Mouse (Mus musculus) forebrain, postnatal 0 days (tissue): ENCODE measurements around the gene Vmn2r85. TPM values are rescaled to one million over a fixed set of nuclear protein-coding genes. Genes with fewer than 3 reads are reported as not detected.
A peak's percentile ranks its signal among the peaks of the same experiment; 100 is the strongest.
"Not testable (repeated sequence)": the region's sequence is repeated elsewhere in the genome, so short reads cannot be mapped to it uniquely, and the experiment has no call there.

ENCODE experiments used
- ATAC-seq: fragments of 200-750 bp; cut with Nextera tagmentation; 2 replicates; pipeline ENCODE4 v1.8.0; 2017; ENCODE audit warnings: mild to moderate bottlenecking, moderate library complexity
- DNase-seq: peaks from one replicate; pipeline ENCODE4 v3.0.0-alpha.2; 2015
- H3K27ac ChIP-seq: fragments of 300-500 bp; sonication (generic); 2 replicates; pipeline ENCODE4 v1.5.1; 2014; ENCODE audit warnings: low read depth, mild to moderate bottlenecking, antibody characterized with exemption, low read length, moderate library complexity, mixed read lengths
- H3K27me3 ChIP-seq: fragments of 300-500 bp; sonication (generic); 2 replicates; pipeline ENCODE4 v1.6.1; 2014; ENCODE audit warnings: mild to moderate bottlenecking, low read length, mixed read lengths; ENCODE audit not compliant: insufficient read depth
- H3K36me3 ChIP-seq: fragments of 300-500 bp; sonication (generic); 2 replicates; pipeline ENCODE4 v1.6.1; 2014; ENCODE audit warnings: mild to moderate bottlenecking, moderate library complexity; ENCODE audit not compliant: insufficient read depth
- H3K4me1 ChIP-seq: fragments of 300-500 bp; sonication (generic); 2 replicates; pipeline ENCODE4 v1.6.1; 2014; ENCODE audit warnings: antibody characterized with exemption; ENCODE audit not compliant: insufficient read depth
- H3K4me2 ChIP-seq: fragments of 300-500 bp; sonication (generic); 2 replicates; pipeline ENCODE4 v1.6.1; 2014; ENCODE audit warnings: low read depth, mild to moderate bottlenecking, moderate library complexity
- H3K4me3 ChIP-seq: fragments of 300-500 bp; sonication (generic); 2 replicates; pipeline ENCODE4 v1.5.1; 2014; ENCODE audit warnings: low read depth, low read length, mixed read lengths
- H3K9ac ChIP-seq: fragments of 300-500 bp; sonication (generic); 2 replicates; pipeline ENCODE4 v1.6.1; 2014; ENCODE audit warnings: mild to moderate bottlenecking
- H3K9me3 ChIP-seq: fragments of 300-500 bp; sonication (generic); 2 replicates; pipeline ENCODE4 v1.6.1; 2016; ENCODE audit warnings: low read length
- CTCF ChIP-seq: sonication (generic); IDR thresholded peaks from 2 replicates; pipeline ENCODE4 v1.5.1; 2016; ENCODE audit warnings: antibody characterized with exemption, control low read depth, low read depth
- WGBS: fragments of 180-500 bp; shearing (Covaris S2); extraction: QIAGEN DNeasy Blood & Tissue Kit; methylation state at CpG from one replicate; pipeline ENCODE4 v1.1.7; 2014; 5-methylcytosine and 5-hydroxymethylcytosine counted together
- polyA plus RNA-seq: library from polyadenylated mRNA; unstranded; fragments of >200 nt; fragmentation: Nextera tagmentation; extraction: Ambion mirVana; gene quantifications from 2 replicates; pipeline ENCODE4 v1.2.1, GENCODE M21; 2015
- total RNA-seq: library from RNA; depleted of rRNA; stranded (reverse); fragments of >200 nt; gene quantifications from 2 replicates; pipeline ENCODE4 v1.2.3, GENCODE M21; 2014; rRNA removed

Vmn2r85 gene
- total RNA-seq (0.08 and 0.48 TPM in 2 replicates), polyA plus RNA-seq (0.03 and 0.04 TPM in 2 replicates)

DNA sequence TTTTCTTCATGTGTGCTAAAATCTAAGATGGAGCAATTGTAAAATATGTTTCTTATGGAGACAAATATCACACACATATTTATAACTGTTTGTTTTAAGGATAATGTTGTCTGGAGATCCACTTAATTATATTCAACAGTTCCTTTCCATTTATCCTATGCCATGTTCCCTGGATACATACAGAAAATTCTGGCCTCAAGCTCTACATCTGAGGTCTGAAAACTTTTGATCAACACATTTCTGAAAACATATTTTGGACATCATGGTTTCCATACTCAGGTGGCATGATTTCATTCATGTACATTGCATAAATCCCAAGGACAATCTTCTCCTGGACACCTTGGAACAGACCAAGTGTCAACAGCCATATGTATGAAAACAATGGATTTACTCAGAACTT is at the start of gene Vmn2r85:
Gene Vmn2r85, minus strand, starts transcription at position 101 of the 400 bp plus-strand sequence.
- H3K36me3 ChIP-seq, DNase-seq, H3K4me2 ChIP-seq, H3K27ac ChIP-seq, H3K9me3 ChIP-seq, H3K27me3 ChIP-seq, H3K9ac ChIP-seq, H3K4me3 ChIP-seq, H3K4me1 ChIP-seq, ATAC-seq: not testable (repeated sequence)

DNA sequence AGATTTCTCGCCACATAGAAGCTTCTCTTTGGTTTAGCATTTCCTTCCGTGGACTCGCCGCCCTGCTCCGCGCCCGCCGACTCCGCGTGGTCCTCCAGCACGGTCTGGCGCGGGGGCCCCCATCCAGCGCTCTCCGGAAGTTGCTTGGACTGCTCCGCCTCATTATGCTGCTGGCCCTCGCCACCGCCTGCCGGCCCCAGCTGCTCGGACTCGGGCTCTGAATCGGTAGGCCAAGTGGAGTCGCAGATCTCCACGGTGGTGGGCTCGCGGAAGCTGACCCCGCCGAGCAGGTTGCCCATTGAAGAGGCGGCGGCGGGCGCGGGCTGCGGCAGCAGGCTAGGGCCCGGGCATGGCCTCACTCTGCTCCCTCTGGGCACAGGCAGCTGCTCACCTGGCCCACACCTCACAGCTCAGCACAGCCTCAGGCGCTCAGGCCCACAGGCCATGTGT is 40.8 kb upstream of the Vmn2r85 start:
- Histone ChIP-seq H3K9ac (peak overlapping the region; percentile 63), H3K27ac (no peak overlapping the region), H3K4me3 (peak overlapping the region; percentile 45), H3K36me3 (no peaks in the 10 kb centered on the region), H3K27me3 (no peaks in the 10 kb centered on the region), H3K4me1 (no peaks in the 10 kb centered on the region), H3K9me3 (no peaks in the 10 kb centered on the region), H3K4me2 (peak overlapping the region; percentile 86)
- ATAC-seq (peak; percentile 97), DNase-seq (peak; percentile 56)
- no peak for TF ChIP-seq CTCF
- WGBS, result 4% methylated on average over 36 of the region's 36 CpGs

DNA sequence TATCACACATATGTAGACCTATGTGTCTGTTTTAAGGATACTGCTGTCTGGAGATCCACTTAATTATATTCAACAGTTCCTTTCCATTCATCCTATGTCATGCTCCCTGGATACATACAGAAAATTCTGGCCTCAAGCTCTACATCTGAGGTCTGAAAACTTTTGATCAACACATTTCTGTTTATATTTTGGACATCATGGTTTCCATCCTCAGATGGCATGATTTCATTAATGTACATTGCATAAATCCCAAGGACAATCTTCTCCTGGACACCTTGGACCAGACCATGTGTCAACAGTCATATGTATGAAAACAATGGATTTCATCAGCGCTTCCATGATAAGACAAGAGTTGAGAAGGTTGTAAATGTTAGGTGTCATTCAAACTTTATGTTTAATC is 26.4 kb upstream of the Vmn2r85 start, which contains the start of gene Vmn2r86:
Gene Vmn2r86, minus strand, starts transcription at position 101 of the 400 bp plus-strand sequence.
- not testable (repeated sequence) for ATAC-seq, H3K27ac ChIP-seq

DNA sequence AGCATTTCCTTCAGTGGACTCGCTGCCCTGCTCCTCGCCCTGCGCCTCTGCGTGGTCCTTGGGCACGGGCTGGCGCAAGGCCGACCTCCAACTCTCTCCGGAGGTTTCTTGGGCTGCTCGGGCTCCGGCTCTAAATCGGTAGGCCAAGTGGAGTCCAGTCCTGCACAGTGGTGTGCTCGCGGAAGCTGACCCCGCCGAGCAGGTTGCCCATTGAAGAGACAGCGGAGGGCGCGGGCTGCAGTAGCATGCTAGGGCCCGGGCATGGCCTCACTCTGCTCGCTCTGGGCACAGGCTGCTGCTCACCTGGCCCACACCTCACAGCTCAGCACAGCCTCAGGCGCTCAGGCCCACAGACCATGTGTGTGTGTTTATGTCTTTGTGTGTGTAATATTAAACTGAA is 15.3 kb upstream of the Vmn2r85 start:
- DNase-seq, result no peak
- H3K4me2 ChIP-seq, result no peak overlapping the region
- H3K9me3 ChIP-seq, result no peaks in the 10 kb centered on the region
- H3K27me3 ChIP-seq, result no peaks in the 10 kb centered on the region
- no peak for ATAC-seq
- no peak overlapping the region for H3K9ac ChIP-seq
- no peaks in the 10 kb centered on the region for H3K4me1 ChIP-seq
- no peak overlapping the region for H3K4me3 ChIP-seq
- H3K27ac ChIP-seq, result no peak overlapping the region
- TF ChIP-seq CTCF, result no peak
- no peaks in the 10 kb centered on the region for H3K36me3 ChIP-seq
- 92% methylated on average over 21 of the region's 21 CpGs for WGBS

More for the DNA sequence above, 26.4 kb upstream of the Vmn2r85 start, which contains the start of gene Vmn2r86:
- not testable (repeated sequence) for H3K4me1 ChIP-seq, DNase-seq, H3K4me3 ChIP-seq, H3K9me3 ChIP-seq, H3K4me2 ChIP-seq, H3K27me3 ChIP-seq, H3K36me3 ChIP-seq, H3K9ac ChIP-seq
- WGBS, result 90% methylated on average over 1 of the region's 1 CpGs

DNA sequence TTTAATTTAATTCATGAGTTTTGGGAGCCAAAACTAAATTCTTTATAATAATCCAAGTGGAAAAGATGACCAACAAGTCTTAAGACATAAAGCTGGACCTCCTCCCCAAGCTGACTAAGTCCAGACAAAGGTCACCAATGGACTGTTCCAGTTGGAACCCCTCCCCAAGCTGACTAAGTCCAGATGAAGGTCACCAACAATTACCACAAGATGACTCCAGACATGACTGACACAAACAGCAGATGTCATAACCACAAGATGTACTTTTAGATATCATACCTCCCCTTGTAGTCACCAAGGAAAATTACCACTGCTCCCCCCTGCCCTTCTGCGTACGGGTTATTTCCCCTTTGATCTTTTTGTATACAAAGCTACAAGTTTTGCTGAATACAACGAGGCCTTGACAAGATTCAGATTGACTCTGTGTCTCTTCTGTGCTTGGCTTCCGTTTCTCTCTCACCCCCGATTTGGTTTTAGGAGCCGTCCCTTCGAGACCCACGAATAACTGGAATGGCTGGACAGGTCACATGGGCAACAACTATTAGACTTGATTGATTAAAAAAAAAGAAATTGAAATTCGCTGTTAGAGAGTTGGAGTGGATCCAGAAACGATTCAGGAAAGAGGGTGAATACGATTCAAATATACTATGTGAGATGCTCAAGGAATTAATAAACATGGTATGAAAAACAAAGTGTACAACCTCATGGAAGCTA is 4.8 kb upstream of the Vmn2r85 start:
- not testable (repeated sequence) for DNase-seq, H3K36me3 ChIP-seq, H3K9ac ChIP-seq, H3K27ac ChIP-seq, H3K27me3 ChIP-seq, ATAC-seq, H3K4me1 ChIP-seq, H3K4me3 ChIP-seq, H3K4me2 ChIP-seq, H3K9me3 ChIP-seq
- 81% methylated on average over 11 of the region's 11 CpGs for WGBS

DNA sequence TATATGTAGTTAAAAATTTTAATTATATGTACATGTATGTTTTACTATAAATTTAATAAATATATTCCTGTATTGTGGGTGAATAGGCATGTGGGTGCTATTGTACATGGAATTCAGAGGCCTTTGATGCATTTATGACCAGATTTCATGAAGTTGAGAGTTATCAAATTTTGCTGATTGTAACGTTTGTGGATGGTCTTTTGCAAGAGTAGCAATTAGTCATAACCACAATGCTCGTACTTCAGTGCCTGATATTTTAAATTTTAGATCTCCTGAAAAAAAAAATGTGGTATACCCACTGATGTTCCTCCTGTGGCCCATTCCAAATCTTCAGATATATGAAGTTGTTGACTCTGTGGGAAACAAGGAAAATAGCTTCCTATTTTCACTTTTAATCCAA is 7.1 kb downstream of the Vmn2r85 start:
- 78% methylated on average over 2 of the region's 2 CpGs for WGBS
- not testable (repeated sequence) for H3K4me1 ChIP-seq, H3K4me2 ChIP-seq, DNase-seq, H3K27ac ChIP-seq, H3K36me3 ChIP-seq, H3K9me3 ChIP-seq, H3K4me3 ChIP-seq, ATAC-seq, H3K27me3 ChIP-seq, H3K9ac ChIP-seq

DNA sequence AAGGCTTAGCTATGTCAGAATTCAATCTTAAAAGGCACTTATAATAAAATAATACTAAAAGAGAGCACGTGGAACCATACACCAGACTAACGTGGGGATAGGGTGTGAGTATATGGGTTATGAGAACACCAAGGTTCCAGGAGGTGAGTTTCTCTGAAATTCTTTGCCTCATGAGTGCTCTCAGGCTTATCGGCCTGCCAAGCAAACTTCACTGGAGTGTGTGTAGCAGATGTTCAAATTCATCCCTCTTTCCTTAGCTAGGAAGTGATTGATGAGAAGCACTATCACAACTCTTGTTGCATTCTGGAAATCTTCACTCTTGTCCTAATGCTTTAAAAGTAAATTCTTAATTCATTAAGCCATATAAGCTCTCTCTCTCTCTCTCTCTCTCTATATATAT is 9.1 kb downstream of the Vmn2r85 start:
- no peaks in the 10 kb centered on the region for H3K27me3 ChIP-seq
- H3K4me2 ChIP-seq, result no peak overlapping the region
- H3K36me3 ChIP-seq, result no peaks in the 10 kb centered on the region
- H3K9me3 ChIP-seq, result no peaks in the 10 kb centered on the region
- DNase-seq (no peak), ATAC-seq (no peak)
- no peak overlapping the region for H3K27ac ChIP-seq
- WGBS, result 66% methylated on average over 3 of the region's 3 CpGs
- H3K4me1 ChIP-seq, result no peaks in the 10 kb centered on the region
- H3K4me3 ChIP-seq, result no peak overlapping the region
- no peak overlapping the region for H3K9ac ChIP-seq
- no peak for TF ChIP-seq CTCF

DNA sequence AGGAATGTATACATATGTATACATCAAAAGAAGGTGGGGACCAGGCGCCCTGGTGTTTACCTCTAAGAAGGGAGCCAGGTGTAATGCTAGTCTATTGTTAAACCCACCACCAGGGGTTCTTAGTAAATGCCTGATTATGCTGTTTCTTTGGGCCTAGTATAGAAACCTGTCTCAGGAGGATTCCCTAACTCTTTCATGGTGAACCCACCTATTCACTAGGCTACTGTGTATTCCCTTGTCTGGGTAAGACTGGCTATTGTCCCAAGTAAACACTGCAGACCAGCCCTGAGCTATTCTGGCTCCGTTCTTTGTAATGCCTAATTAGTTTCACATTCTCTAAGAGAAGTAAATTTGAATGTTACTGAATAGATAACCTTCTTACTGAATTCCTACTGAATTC is 9.5 kb downstream of the Vmn2r85 start:
- WGBS, result 36% methylated on average over 2 of the region's 2 CpGs
- not testable (repeated sequence) for H3K9me3 ChIP-seq, H3K27me3 ChIP-seq, H3K9ac ChIP-seq, H3K4me3 ChIP-seq, H3K4me1 ChIP-seq, DNase-seq, H3K27ac ChIP-seq, H3K4me2 ChIP-seq, ATAC-seq, H3K36me3 ChIP-seq

DNA sequence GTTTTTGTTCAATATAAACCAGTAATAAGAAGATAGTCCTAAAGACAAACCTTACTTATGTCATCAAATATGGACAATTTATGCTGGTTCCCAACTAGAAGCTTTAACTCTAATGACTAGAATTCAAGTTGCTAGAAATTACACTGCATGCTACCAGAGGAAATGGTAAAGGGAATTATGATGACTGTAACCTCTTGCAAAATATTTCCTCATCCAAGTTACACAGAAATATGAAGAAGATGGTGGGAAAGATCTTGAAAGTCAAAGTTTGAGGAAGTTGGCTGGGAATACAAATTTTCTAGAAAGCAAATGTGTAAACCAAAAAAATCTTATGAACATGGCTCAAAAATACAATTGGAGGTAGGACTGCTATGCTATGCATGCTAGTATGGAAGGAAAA is 13.2 kb downstream of the Vmn2r85 start:
- DNase-seq, ATAC-seq, H3K27ac ChIP-seq, H3K4me2 ChIP-seq, H3K9me3 ChIP-seq, H3K27me3 ChIP-seq, H3K9ac ChIP-seq, H3K4me1 ChIP-seq, H3K4me3 ChIP-seq, H3K36me3 ChIP-seq: not testable (repeated sequence)

DNA sequence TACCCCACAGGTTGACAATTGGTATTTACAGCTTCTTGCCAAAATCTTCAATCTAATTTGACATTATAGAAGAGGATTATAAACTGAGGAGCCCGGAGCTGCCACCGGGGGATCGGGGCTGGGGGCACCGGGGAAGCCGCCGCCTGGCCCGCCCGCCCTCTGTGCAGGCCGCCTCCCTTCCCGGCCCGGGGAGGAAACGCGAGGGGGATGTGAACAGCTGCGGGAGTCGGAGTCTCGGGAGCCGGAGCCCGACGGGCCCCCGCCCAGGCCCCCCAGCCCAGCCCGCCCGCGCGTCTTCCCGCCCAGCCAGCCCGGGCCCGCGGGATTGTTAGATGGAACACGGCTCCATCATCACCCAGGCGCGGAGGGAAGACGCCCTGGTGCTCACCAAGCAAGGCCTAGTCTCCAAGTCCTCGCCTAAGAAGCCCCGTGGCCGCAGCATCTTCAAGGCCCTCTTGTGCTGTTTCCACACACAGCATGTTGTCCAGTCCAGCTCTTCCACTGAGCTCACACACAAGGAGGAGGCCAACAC is 17.3 kb downstream of the Vmn2r85 start:
- not testable (repeated sequence) for H3K9me3 ChIP-seq, H3K27ac ChIP-seq, DNase-seq, ATAC-seq, H3K9ac ChIP-seq, H3K27me3 ChIP-seq, H3K4me2 ChIP-seq, H3K36me3 ChIP-seq, H3K4me1 ChIP-seq, H3K4me3 ChIP-seq
- WGBS, result 79% methylated on average over 21 of the region's 35 CpGs
